Mouse (Mus musculus) heart, postnatal 0 days (tissue): ENCODE results near the gene Slc27a2. TPM values are rescaled to one million over a fixed set of nuclear protein-coding genes. Genes with fewer than 3 reads are reported as not detected.

Experiments used
- ATAC-seq: fragments of 200-750 bp; cut with Nextera tagmentation; 2 replicates; pipeline ENCODE4 v1.8.0; 2017; ENCODE audit warnings: low read depth, moderate number of reproducible peaks, moderate library complexity; ENCODE audit not compliant: insufficient read depth
- DNase-seq: peaks from one replicate; pipeline ENCODE4 v3.0.0-alpha.2; 2016; ENCODE audit warnings: low spot score
- H3K27ac ChIP-seq: fragments of 300-500 bp; sonication (generic); 2 replicates; pipeline ENCODE4 v1.5.1; 2014; ENCODE audit warnings: low read depth, mild to moderate bottlenecking
- H3K27me3 ChIP-seq: fragments of 300-500 bp; sonication (generic); 2 replicates; pipeline ENCODE4 v1.6.1; 2014; ENCODE audit warnings: low read length, mixed read lengths; ENCODE audit not compliant: control insufficient read depth, insufficient read depth
- H3K36me3 ChIP-seq: fragments of 300-500 bp; sonication (generic); replicated peaks from 2 replicates; pipeline ENCODE4 v1.6.1; 2014; ENCODE audit warnings: low read length, mixed read lengths; ENCODE audit not compliant: control insufficient read depth, insufficient read depth
- H3K4me1 ChIP-seq: fragments of 300-500 bp; sonication (generic); 2 replicates; pipeline ENCODE4 v1.6.1; 2014; ENCODE audit warnings: antibody characterized with exemption; ENCODE audit not compliant: control insufficient read depth, insufficient read depth
- H3K4me2 ChIP-seq: fragments of 300-500 bp; sonication (generic); 2 replicates; pipeline ENCODE4 v1.6.1; 2014; ENCODE audit warnings: low read depth, mild to moderate bottlenecking, low read length, moderate library complexity
- H3K4me3 ChIP-seq: fragments of 300-500 bp; sonication (generic); 2 replicates; pipeline ENCODE4 v1.5.1; 2014; ENCODE audit warnings: low read depth, low read length
- H3K9ac ChIP-seq: fragments of 300-500 bp; sonication (generic); replicated peaks from 2 replicates; pipeline ENCODE4 v1.6.1; 2014; ENCODE audit warnings: low read depth, low read length, mixed read lengths
- H3K9me3 ChIP-seq: fragments of 300-500 bp; sonication (generic); replicated peaks from 2 replicates; pipeline ENCODE4 v1.6.1; 2016; ENCODE audit warnings: low read length; ENCODE audit not compliant: control insufficient read depth
- CTCF ChIP-seq: IDR thresholded peaks from 2 replicates; pipeline ENCODE4 v1.5.1; 2016; ENCODE audit warnings: antibody characterized with exemption, control low read depth, low read depth
- EP300 ChIP-seq: IDR thresholded peaks from 2 replicates; pipeline ENCODE4 v1.6.1; 2016; ENCODE audit warnings: antibody characterized with exemption, low read depth
- WGBS: fragments of 180-500 bp; shearing (Covaris S2); extraction: QIAGEN DNeasy Blood & Tissue Kit; methylation state at CpG from one replicate; pipeline ENCODE4 v1.1.7; 2014; 5-methylcytosine and 5-hydroxymethylcytosine counted together
- polyA plus RNA-seq: library from polyadenylated mRNA; unstranded; fragments of >200 nt; fragmentation: Nextera tagmentation; extraction: Ambion mirVana; gene quantifications from 2 replicates; pipeline ENCODE4 v1.2.1, GENCODE M21; 2015
- total RNA-seq: library from RNA; depleted of rRNA; stranded (reverse); fragments of >200 nt; gene quantifications from 2 replicates; pipeline ENCODE4 v1.2.3, GENCODE M21; 2014; ENCODE audit warnings: low replicate concordance; rRNA removed

Gene Slc27a2
- not detected in 2 replicates for total RNA-seq
- 0.14 and 0.34 TPM in 2 replicates for polyA plus RNA-seq

- Histone ChIP-seq H3K9ac (peak within 1 kb of the TSS; percentile 46), H3K9me3 (no peaks in the 10 kb centered on the region), H3K4me3 (peak within 1 kb of the TSS; percentile 61), H3K27me3 (peaks cover 38% of the 10 kb centered on the region), H3K4me1 (peaks cover 11% of the 10 kb centered on the region), H3K4me2 (peak within 1 kb of the TSS; percentile 87), H3K27ac (no peak within 1 kb of the TSS), H3K36me3 (no peaks in the 10 kb centered on the region)
- 3% methylated on average over 61 of the region's 61 CpGs for WGBS
- ATAC-seq (peak; percentile 58), DNase-seq (peak; percentile 8)
- TF ChIP-seq EP300 (no peak), CTCF (no peak)
Measured at GRCm38 (mm10) chr2:126552357-126553290, at the start of gene Slc27a2. Slc27a2 (plus strand) TSS chr2:126552407.

DNA sequence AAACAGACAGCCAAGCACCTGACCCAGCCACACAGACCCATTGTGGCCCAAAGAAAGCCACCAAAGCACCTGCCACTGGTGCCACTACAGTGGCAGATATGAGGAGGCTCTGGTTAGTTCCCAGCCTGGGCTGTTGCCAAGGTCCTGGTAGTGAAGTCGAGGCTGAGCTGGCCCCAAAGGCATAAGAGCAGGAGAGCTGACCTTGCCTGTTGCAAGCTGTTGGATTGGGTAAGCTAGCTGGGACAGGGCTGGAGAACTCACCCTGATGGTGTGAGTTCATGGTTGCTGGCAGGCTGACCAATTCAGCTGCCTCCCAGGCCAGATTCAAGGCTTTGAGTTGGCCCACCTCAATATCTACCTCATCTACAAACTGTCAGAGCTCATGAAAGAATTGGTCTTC lies 47.1 kb upstream of the Slc27a2 start:
- Histone ChIP-seq H3K36me3 (no peaks in the 10 kb centered on the region), H3K4me3 (no peak overlapping the region), H3K27ac (no peak overlapping the region), H3K9ac (no peak overlapping the region), H3K4me1 (no peaks in the 10 kb centered on the region; the same call in 1 of the 2 replicates), H3K27me3 (no peaks in the 10 kb centered on the region), H3K4me2 (no peak overlapping the region), H3K9me3 (no peaks in the 10 kb centered on the region)
- no peak for DNase-seq
- no peak for ATAC-seq
- WGBS, result 61% methylated on average over 1 of the region's 1 CpGs
- TF ChIP-seq EP300, result no peak
- TF ChIP-seq CTCF, result no peak

DNA sequence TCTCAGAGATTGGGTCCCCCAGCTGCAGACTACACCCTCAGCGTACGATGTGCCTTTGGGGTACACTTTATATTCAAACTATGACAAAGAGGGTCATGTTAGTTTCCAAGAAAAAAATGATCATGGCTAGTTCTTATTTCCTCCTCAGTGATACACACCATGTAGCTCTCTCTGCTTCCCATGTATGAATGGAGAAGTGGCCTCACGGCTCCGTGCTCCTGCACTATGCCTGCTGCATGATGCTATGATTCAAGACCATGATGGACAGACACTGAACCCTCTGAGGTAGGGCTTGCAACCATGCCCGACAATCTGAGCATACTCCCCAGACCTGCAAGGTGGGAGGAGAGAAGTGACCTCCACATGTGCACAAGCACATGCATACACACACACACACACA lies 44.7 kb upstream of the Slc27a2 start:
- Histone ChIP-seq H3K36me3 (no peaks in the 10 kb centered on the region), H3K27ac (no peak overlapping the region), H3K4me1 (no peaks in the 10 kb centered on the region; the same call in 1 of the 2 replicates), H3K4me2 (no peak overlapping the region), H3K9me3 (no peaks in the 10 kb centered on the region), H3K9ac (no peak overlapping the region), H3K4me3 (no peak overlapping the region), H3K27me3 (no peaks in the 10 kb centered on the region)
- DNase-seq (no peak), ATAC-seq (no peak)
- TF ChIP-seq EP300, result no peak
- no peak for TF ChIP-seq CTCF
- WGBS, result 82% methylated on average over 5 of the region's 5 CpGs

- no peak for ATAC-seq
Measured at GRCm38 (mm10) chr2:126508228-126508627, 44.0 kb upstream of the Slc27a2 start.

DNA sequence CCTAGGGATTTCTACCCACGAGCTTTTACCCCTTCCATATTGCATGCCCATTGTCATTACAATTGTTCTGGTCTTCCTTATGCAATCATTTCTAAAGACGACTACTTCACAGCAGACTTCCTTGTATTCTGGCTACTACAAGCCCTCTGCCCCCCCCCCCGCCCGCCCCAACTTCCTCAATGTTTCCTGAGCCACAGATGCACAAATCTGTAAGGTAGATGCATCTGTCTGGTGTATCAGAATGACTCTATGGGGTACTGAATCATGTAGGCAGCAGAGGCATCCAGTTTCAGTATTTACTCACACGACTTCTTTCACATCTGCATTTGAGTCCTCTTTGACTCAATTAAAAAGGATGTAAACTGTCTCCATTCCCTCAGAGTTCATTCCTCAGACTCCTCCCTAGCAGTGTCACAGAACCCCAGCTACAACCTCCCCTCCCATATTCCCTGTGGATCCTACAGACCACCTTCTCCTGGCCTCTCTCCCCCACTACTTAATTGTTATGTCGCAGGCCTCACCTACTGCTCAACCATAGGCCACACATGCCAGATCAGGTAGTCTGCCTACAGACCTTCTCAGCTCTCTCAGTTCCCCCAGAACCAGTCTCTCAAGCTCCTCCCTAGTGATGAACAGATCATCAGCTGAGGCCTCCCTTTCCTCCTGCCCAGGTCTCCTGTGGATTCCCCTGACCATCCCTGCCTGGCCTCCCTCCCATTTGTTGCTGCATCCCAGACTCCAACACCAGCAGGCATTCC lies 37.0 kb upstream of the Slc27a2 start:
- Histone ChIP-seq H3K27me3 (no peaks in the 10 kb centered on the region), H3K4me2 (no peak overlapping the region), H3K27ac (no peak overlapping the region), H3K9me3 (no peaks in the 10 kb centered on the region), H3K36me3 (no peaks in the 10 kb centered on the region), H3K4me3 (no peak overlapping the region), H3K4me1 (no peaks in the 10 kb centered on the region), H3K9ac (no peak overlapping the region)
- no peak for ATAC-seq
- no peak for TF ChIP-seq EP300
- no peak for TF ChIP-seq CTCF
- WGBS, result 53% methylated on average over 6 of the region's 6 CpGs
- no peak for DNase-seq

More at GRCm38 (mm10) chr2:126508228-126508627, 44.0 kb upstream of the Slc27a2 start:
- Histone ChIP-seq H3K9me3 (no peaks in the 10 kb centered on the region), H3K4me2 (no peak overlapping the region), H3K27ac (no peak overlapping the region), H3K36me3 (no peaks in the 10 kb centered on the region), H3K27me3 (no peaks in the 10 kb centered on the region), H3K9ac (no peak overlapping the region), H3K4me1 (no peaks in the 10 kb centered on the region; the same call in 1 of the 2 replicates), H3K4me3 (no peak overlapping the region)
- DNase-seq, result no peak
- 29% methylated on average over 1 of the region's 1 CpGs for WGBS
- TF ChIP-seq CTCF (no peak), EP300 (no peak)
